Mouse (Mus musculus): ENCODE measurements at regions not wholly inside any gene's neighbourhood (a gene's known extent, or its start where the extent isn't known, plus 50 kb on each side); places are given as distances from the start of the nearest gene placed in this dataset.

DNA sequence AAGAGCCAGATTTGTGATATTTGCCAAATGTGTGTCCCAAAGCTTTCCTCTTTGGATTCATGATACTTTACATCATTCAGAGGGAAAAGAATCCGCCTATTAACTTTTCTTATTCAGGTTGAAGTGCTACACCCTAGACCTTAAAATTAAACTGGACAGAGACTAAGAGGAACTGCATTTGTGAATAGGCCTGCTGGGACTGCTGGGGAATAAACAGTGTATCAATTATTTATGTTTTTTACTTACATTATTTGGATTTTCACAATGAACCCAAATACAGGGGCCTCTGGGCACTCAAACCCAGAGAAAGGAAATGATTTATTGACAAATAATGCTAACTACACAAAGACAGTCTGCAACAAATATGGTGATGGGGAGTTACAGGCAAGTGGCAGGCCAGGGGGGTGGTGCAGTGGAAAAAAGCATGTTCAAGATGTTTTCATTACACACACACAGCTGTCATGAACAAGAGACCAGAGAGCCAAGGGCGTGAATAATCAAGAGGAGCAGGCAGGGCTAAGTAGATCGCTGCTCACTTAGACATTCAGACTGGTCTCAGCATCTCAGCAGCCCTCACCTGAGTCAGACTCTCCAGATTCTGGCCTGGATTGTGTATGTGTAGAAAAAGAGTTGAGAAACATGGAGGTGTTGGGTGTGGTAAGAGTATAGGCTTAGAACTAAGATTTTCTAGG, 290.3 kb upstream of the Tenm4 start:
- Histone ChIP-seq H3K4me3 (ENCODE audit: low read depth, low read length) (no peak overlapping the region), H3K27ac (replicated peaks; ENCODE audit: low read depth, low read length) (no peak overlapping the region), H3K4me1 (ENCODE audit: control insufficient read depth, insufficient read depth, low read length) (no peaks in the 10 kb centered on the region), H3K36me3 (replicated peaks; ENCODE audit: control insufficient read depth, insufficient read depth, low read depth, low read length) (no peaks in the 10 kb centered on the region), H3K4me2 (ENCODE audit: low read depth, low read length) (no peak overlapping the region), H3K27me3 (ENCODE audit: control insufficient read depth, insufficient read depth, low read length) (no peaks in the 10 kb centered on the region), H3K9ac (replicated peaks; ENCODE audit: low read length) (no peak overlapping the region), H3K9me3 (replicated peaks; ENCODE audit: control insufficient read depth, low read length) (no peaks in the 10 kb centered on the region)
- DNase-seq (ENCODE audit: low spot score) (no peak), ATAC-seq (replicated peaks; ENCODE audit: insufficient number of reproducible peaks, low FRiP score, low TSS enrichment, low read depth) (no peak)
- 72% methylated on average over 3 of the region's 3 CpGs for WGBS

DNA sequence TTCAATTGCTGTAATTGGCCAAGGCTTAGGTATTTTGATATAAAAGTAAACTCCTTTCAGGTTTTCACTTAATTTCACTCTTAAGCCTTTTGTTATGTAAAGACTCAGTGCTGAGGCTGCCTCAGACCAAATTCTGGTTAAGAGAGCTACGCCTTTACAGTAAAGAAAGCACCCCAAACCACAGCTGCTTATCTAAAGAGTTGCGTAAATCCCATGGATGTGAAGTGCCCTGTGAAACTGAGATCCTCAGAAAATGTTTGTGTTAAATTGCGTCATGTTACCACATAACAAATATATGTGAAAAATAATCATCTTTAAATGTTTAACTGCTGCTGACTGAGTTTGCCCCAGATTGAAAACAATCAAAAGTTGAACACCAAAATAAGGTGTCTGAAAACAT, 269.5 kb upstream of the Tenm4 start:
- whole genome bisulfite sequencing, result 84% methylated on average over 3 of the region's 3 CpGs
- Histone ChIP-seq H3K36me3 (replicated peaks; ENCODE audit: control insufficient read depth, insufficient read depth, low read depth, low read length) (no peaks in the 10 kb centered on the region), H3K4me3 (ENCODE audit: low read depth, low read length) (no peak overlapping the region), H3K4me2 (ENCODE audit: low read depth, low read length) (no peak overlapping the region), H3K9me3 (replicated peaks; ENCODE audit: control insufficient read depth, low read length) (no peaks in the 10 kb centered on the region), H3K4me1 (ENCODE audit: control insufficient read depth, insufficient read depth, low read length) (no peaks in the 10 kb centered on the region), H3K9ac (replicated peaks; ENCODE audit: low read length) (no peak overlapping the region), H3K27me3 (ENCODE audit: control insufficient read depth, insufficient read depth, low read length) (no peaks in the 10 kb centered on the region), H3K27ac (replicated peaks; ENCODE audit: low read depth, low read length) (no peak overlapping the region)
- DNase-seq (ENCODE audit: low spot score), result no peak
- ATAC-seq (replicated peaks; ENCODE audit: insufficient number of reproducible peaks, low FRiP score, low TSS enrichment, low read depth), result no peak

DNA sequence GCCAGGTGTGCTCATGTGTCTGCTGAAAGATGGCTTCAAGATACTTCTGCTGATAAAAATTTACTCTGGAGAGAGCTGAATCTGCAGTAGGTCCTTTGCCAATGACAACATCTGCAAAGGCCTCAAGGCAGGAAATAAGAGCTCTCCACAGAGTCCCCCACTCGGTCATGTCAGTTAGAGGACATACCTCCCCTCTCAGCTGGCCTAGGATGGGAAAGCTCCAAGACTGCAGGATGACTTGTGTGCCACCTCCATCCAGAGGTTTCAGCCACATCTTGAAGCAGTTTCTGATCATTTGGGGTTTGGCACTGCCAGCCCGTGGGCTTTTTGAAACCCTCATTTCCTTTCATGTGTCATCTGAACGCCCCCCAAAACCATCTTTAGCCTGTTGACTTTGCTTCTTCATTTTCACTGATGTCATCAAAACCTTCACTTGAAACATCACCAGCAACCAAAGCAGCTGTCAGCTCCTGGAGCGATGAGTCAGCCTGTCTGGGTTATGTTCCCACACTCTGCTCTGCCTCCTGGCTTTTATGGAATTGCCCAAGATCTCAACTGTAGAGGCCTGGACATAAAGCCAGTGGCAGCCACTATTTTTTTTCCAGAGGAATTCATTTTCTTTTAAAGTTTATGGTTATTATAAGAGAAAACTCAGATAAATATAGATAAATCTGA, 256.5 kb upstream of the Tenm4 start:
- Histone ChIP-seq H3K27me3 (ENCODE audit: control insufficient read depth, insufficient read depth, low read length) (no peaks in the 10 kb centered on the region), H3K9me3 (replicated peaks; ENCODE audit: control insufficient read depth, low read length) (no peaks in the 10 kb centered on the region), H3K36me3 (replicated peaks; ENCODE audit: control insufficient read depth, insufficient read depth, low read depth, low read length) (no peaks in the 10 kb centered on the region), H3K4me2 (ENCODE audit: low read depth, low read length) (no peak overlapping the region), H3K9ac (replicated peaks; ENCODE audit: low read length) (no peak overlapping the region), H3K4me1 (ENCODE audit: control insufficient read depth, insufficient read depth, low read length) (no peaks in the 10 kb centered on the region), H3K4me3 (ENCODE audit: low read depth, low read length) (no peak overlapping the region), H3K27ac (replicated peaks; ENCODE audit: low read depth, low read length) (no peak overlapping the region)
- DNase-seq (ENCODE audit: low spot score), result no peak
- WGBS, result 69% methylated on average over 4 of the region's 4 CpGs
- ATAC-seq (replicated peaks; ENCODE audit: insufficient number of reproducible peaks, low FRiP score, low TSS enrichment, low read depth), result no peak

DNA sequence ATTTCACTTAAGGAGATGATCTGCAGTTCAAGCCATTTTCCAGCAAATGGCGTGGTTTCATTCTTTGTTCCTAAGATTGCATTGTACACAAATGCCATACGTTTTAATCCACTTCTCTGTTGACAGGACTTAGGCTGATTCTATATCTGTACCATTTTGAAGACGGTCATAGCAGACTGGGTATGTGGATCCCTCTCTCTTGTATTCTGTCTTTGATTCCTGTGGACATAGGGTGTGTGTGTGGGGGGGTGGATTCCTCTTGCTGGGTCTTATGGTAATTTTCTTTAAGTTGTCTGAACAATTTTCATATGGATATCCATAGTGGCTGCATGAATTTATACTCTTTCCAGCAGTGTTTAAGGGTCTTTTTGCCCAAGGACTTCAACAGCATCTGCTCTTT, 251.1 kb upstream of the Tenm4 start:
- Histone ChIP-seq H3K9me3 (replicated peaks; ENCODE audit: control insufficient read depth, low read length) (no peaks in the 10 kb centered on the region), H3K4me3 (ENCODE audit: low read depth, low read length) (no peak overlapping the region), H3K36me3 (replicated peaks; ENCODE audit: control insufficient read depth, insufficient read depth, low read depth, low read length) (no peaks in the 10 kb centered on the region), H3K9ac (replicated peaks; ENCODE audit: low read length) (no peak overlapping the region), H3K4me1 (ENCODE audit: control insufficient read depth, insufficient read depth, low read length) (no peaks in the 10 kb centered on the region), H3K27ac (replicated peaks; ENCODE audit: low read depth, low read length) (no peak overlapping the region), H3K27me3 (ENCODE audit: control insufficient read depth, insufficient read depth, low read length) (no peaks in the 10 kb centered on the region), H3K4me2 (ENCODE audit: low read depth, low read length) (no peak overlapping the region)
- WGBS, result 81% methylated on average over 3 of the region's 3 CpGs
- ATAC-seq (replicated peaks; ENCODE audit: insufficient number of reproducible peaks, low FRiP score, low TSS enrichment, low read depth), result no peak
- DNase-seq (ENCODE audit: low spot score), result no peak

DNA sequence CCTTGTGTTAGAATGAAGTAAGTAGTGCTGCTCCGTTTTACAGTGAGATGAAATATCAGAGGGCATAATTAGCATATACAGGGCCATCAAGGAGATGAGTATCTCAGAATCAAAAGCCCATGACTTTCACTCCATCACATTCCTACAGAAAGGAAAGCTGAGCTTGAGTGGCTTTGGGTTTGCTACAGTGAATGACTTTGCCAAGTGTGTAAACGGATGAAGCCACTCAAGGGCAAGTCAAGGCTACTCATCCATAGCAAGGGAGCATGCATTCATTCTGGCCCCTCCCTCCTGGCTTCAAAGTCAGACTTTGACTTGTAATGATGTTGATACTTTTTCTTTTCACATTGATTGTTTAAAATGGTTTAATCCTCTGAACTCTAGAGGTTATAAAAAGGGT, 246.2 kb upstream of the Tenm4 start:
- no peak overlapping the region for H3K27ac ChIP-seq (replicated peaks; ENCODE audit: low read depth, low read length)
- no peak for DNase-seq (ENCODE audit: low spot score)

DNA sequence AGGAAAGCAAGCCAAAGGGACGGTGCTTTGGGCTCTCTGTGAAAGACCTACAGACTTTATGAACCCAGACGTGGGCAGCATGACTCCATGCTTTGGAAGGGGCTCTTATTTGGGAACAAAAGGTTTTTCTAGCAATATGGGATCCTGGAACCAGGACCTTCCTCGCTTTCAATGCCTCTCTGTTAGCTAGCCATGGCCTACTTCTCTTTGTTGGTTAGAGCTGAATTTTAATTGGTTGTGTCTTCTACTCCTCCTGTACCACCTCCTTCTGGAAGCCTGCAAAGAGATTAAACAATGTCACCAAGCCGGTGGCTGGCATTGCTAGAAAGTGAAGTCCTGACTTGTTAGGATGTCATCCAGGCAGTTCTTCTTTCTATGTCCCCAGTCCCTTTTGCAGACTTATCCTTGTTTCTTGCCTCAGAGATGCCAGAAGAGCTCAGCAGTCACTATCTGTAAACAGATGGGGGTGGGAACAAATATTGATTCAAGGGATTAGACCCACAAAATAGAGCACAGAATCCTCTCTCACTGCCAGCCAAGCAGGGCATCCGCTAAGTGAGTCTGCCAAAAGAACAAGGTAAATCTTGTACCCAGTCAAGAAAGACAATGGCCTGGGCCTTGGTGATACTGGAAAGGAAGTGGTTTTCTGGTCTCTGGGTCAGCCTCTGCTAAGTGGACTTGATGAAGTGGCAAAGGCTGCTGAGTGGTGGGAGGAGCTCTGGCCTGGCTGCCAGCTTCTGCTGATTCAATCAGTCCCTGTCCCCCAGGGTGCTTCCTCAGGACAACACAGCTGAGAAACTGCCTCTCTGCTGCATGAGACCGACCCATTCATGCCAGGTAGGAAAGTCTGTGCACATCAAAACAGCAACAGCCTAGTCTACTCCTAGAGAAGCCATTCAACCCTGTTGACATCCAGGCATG, 244.7 kb upstream of the Tenm4 start:
- Histone ChIP-seq H3K27ac (replicated peaks; ENCODE audit: low read depth, low read length) (no peak overlapping the region), H3K4me1 (ENCODE audit: control insufficient read depth, insufficient read depth, low read length) (no peaks in the 10 kb centered on the region), H3K27me3 (ENCODE audit: control insufficient read depth, insufficient read depth, low read length) (no peaks in the 10 kb centered on the region), H3K9me3 (replicated peaks; ENCODE audit: control insufficient read depth, low read length) (no peaks in the 10 kb centered on the region), H3K4me3 (ENCODE audit: low read depth, low read length) (no peak overlapping the region), H3K36me3 (replicated peaks; ENCODE audit: control insufficient read depth, insufficient read depth, low read depth, low read length) (no peaks in the 10 kb centered on the region), H3K4me2 (ENCODE audit: low read depth, low read length) (no peak overlapping the region), H3K9ac (replicated peaks; ENCODE audit: low read length) (no peak overlapping the region)
- no peak for DNase-seq (ENCODE audit: low spot score)
- 68% methylated on average over 6 of the region's 6 CpGs for WGBS
- no peak for ATAC-seq (replicated peaks; ENCODE audit: insufficient number of reproducible peaks, low FRiP score, low TSS enrichment, low read depth)

More for the DNA sequence above, 246.2 kb upstream of the Tenm4 start:
- Histone ChIP-seq H3K9ac (replicated peaks; ENCODE audit: low read length) (no peak overlapping the region), H3K27me3 (ENCODE audit: control insufficient read depth, insufficient read depth, low read length) (no peaks in the 10 kb centered on the region), H3K4me1 (ENCODE audit: control insufficient read depth, insufficient read depth, low read length) (no peaks in the 10 kb centered on the region), H3K4me3 (ENCODE audit: low read depth, low read length) (no peak overlapping the region), H3K9me3 (replicated peaks; ENCODE audit: control insufficient read depth, low read length) (no peaks in the 10 kb centered on the region), H3K36me3 (replicated peaks; ENCODE audit: control insufficient read depth, insufficient read depth, low read depth, low read length) (no peaks in the 10 kb centered on the region), H3K4me2 (ENCODE audit: low read depth, low read length) (no peak overlapping the region)
- 71% methylated on average over 2 of the region's 2 CpGs for WGBS
- no peak for ATAC-seq (replicated peaks; ENCODE audit: insufficient number of reproducible peaks, low FRiP score, low TSS enrichment, low read depth)

DNA sequence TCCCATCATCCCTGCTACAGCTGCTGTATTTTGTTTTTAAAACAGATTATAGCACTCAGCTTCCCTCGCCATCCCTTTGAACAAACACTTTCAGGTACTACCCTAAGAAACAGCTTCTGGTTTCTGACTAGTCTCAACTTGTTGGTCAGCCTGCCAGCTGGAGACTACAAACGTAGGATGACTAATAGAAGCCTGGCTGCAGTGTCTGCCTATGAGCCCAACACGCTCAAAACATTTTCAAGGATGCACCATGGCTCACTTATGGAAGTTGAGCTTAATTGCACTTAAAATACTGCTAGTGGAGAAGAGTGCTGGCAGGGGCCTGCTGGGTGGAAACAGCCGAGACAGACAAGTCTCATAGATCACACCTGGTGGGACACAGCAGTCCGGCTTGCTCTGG, 234.4 kb upstream of the Tenm4 start:
- no peaks in the 10 kb centered on the region for H3K36me3 ChIP-seq (replicated peaks; ENCODE audit: control insufficient read depth, insufficient read depth, low read depth, low read length)
- H3K4me3 ChIP-seq (ENCODE audit: low read depth, low read length), result no peak overlapping the region
- DNase-seq (ENCODE audit: low spot score) (peak; percentile 7), ATAC-seq (replicated peaks; ENCODE audit: insufficient number of reproducible peaks, low FRiP score, low TSS enrichment, low read depth) (no peak)
- no peaks in the 10 kb centered on the region for H3K4me1 ChIP-seq (ENCODE audit: control insufficient read depth, insufficient read depth, low read length)
- H3K27ac ChIP-seq (replicated peaks; ENCODE audit: low read depth, low read length), result no peak overlapping the region
- H3K27me3 ChIP-seq (ENCODE audit: control insufficient read depth, insufficient read depth, low read length), result no peaks in the 10 kb centered on the region
- no peak overlapping the region for H3K4me2 ChIP-seq (ENCODE audit: low read depth, low read length)
- whole genome bisulfite sequencing, result 73% methylated on average over 5 of the region's 5 CpGs
- no peaks in the 10 kb centered on the region for H3K9me3 ChIP-seq (replicated peaks; ENCODE audit: control insufficient read depth, low read length)
- H3K9ac ChIP-seq (replicated peaks; ENCODE audit: low read length), result no peak overlapping the region

DNA sequence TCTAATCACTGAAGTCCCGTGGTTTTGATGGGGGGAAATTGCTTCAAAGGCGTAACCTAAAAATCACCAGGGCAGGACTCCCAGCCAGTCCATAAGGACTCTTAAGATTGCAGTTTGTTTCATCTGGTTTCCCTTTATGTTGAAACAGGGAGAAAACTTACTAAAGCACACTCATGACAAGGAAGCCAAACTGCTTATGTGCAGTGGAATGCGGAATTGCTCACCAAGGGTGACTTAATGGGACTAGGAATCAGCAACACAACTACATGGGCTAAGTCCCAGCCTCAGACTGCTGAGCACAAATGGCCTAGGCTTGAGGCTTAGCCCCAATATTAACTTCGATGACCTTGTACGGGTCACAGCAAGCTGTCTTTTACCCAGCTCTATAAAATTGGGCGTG, 227.6 kb upstream of the Tenm4 start:
- WGBS, result 89% methylated on average over 6 of the region's 6 CpGs
- ATAC-seq (replicated peaks; ENCODE audit: insufficient number of reproducible peaks, low FRiP score, low TSS enrichment, low read depth), result no peak
- no peak for DNase-seq (ENCODE audit: low spot score)

More for the DNA sequence above, 227.6 kb upstream of the Tenm4 start:
- Histone ChIP-seq H3K27me3 (ENCODE audit: control insufficient read depth, insufficient read depth, low read length) (no peaks in the 10 kb centered on the region), H3K36me3 (replicated peaks; ENCODE audit: control insufficient read depth, insufficient read depth, low read depth, low read length) (no peaks in the 10 kb centered on the region), H3K4me2 (ENCODE audit: low read depth, low read length) (no peak overlapping the region), H3K9ac (replicated peaks; ENCODE audit: low read length) (no peak overlapping the region), H3K4me1 (ENCODE audit: control insufficient read depth, insufficient read depth, low read length) (no peaks in the 10 kb centered on the region), H3K9me3 (replicated peaks; ENCODE audit: control insufficient read depth, low read length) (no peaks in the 10 kb centered on the region), H3K4me3 (ENCODE audit: low read depth, low read length) (no peak overlapping the region), H3K27ac (replicated peaks; ENCODE audit: low read depth, low read length) (no peak overlapping the region)
